Mouse (Mus musculus) kidney, postnatal 14 days (tissue): Measurements from ENCODE around the gene Rffl.

Experiments
- DNase-seq: peaks from one replicate; pipeline ENCODE4 v3.0.0; 2022; ENCODE audit warnings: mixed read lengths

The Rffl gene

DNA sequence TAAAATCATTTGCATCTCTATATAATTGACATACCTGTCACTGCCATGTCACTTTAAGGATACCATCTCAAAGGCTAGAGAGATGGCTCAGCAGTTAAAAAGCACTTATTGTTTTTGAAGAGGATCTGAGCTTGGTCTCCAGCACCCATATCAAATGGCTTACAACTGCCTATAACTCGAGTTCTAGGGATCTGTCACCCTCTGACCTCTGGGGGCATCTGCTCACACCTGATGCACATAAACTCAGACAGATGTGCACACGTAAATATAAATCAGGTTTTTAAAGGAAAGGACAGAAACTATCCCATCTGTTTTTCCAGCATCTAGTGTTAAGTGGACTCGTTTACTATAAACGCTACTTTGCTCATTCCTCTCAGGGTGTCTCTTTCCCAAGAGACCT lies 107.7 kb downstream of the Rffl start:
- no peak for DNase-seq

DNA sequence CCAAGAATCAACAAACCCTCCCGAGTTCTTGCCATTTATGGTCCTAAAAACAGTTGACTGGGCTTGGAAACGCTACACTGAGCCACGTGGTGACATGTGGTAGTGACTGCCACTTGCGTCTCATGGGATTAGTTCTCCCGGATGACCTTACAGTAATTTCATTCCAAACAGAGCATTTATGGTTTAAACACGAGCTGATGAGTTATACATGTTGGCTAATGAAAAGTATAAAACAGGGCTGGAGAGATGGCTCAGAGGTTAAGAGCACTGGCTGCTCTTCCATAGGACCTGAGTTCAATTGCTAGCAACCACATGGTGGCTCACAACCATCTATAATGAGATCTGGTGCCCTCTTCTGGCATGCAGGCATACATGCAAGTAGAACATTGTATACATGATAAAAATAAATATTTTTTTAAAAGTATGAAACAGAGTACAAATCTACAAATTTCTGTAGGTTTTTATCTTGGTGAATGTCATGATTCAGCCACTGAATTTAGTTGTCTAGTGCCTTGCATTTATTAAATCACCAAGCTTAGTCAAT lies 108.7 kb downstream of the Rffl start:
- DNase-seq = no peak

DNA sequence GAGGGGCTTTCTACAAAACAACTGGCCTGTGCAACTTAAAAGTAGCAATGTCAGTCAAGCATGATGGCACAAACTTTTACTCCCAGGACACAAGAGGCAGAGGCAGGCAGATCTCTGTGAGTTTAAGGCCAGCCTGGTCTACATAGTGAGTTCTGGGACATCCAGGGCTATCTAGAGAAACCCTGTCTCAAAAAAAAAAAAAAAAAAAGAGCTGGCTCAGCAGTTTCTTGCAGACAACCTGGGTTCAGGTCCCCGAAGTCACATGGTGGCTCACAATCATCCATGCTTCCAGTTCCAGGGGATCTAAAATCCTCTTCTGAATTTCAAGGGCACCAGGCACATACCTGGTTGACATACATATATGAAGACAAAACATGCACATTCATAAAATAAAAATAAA lies 115.1 kb downstream of the Rffl start:
- no peak for DNase-seq
